Mouse (Mus musculus) midbrain, embryonic 14.5 days (tissue): ENCODE measurements around the gene AU040320. TPM values are rescaled to one million over a fixed set of nuclear protein-coding genes. Genes with fewer than 3 reads are reported as not detected.
A peak's percentile ranks its signal among the peaks of the same experiment; 100 is the strongest.

Experiments
- ATAC-seq: fragments of 200-750 bp; cut with Nextera tagmentation; 2 replicates; pipeline ENCODE4 v1.8.0; 2017; ENCODE audit warnings: moderate number of reproducible peaks, moderate library complexity; ENCODE audit not compliant: low FRiP score, low TSS enrichment
- DNase-seq: peaks from one replicate; pipeline ENCODE4 v3.0.0-alpha.2; 2015
- H3K27ac ChIP-seq: fragments of 300-500 bp; sonication (generic); replicated peaks from 2 replicates; pipeline ENCODE4 v1.5.1; 2014; ENCODE audit warnings: mild to moderate bottlenecking, low read depth, low read length, moderate library complexity
- H3K27me3 ChIP-seq: fragments of 300-500 bp; sonication (generic); 2 replicates; pipeline ENCODE4 v1.6.1; 2014; ENCODE audit warnings: low read length, control low read depth, mixed read lengths; ENCODE audit not compliant: control insufficient read depth, insufficient read depth
- H3K36me3 ChIP-seq: fragments of 300-500 bp; sonication (generic); 2 replicates; pipeline ENCODE4 v1.6.1; 2014; ENCODE audit warnings: low read length, control low read depth; ENCODE audit not compliant: control insufficient read depth, insufficient read depth
- H3K4me1 ChIP-seq: fragments of 300-500 bp; sonication (generic); 2 replicates; pipeline ENCODE4 v1.6.1; 2014; ENCODE audit warnings: mild to moderate bottlenecking, antibody characterized with exemption, low read length, control low read depth; ENCODE audit not compliant: control insufficient read depth, insufficient read depth
- H3K4me2 ChIP-seq: fragments of 300-500 bp; sonication (generic); 2 replicates; pipeline ENCODE4 v1.6.1; 2014; ENCODE audit warnings: mild to moderate bottlenecking, low read length, moderate library complexity
- H3K4me3 ChIP-seq: fragments of 300-500 bp; sonication (generic); replicated peaks from 2 replicates; pipeline ENCODE4 v1.5.1; 2014; ENCODE audit warnings: low read depth, low read length
- H3K9ac ChIP-seq: fragments of 300-500 bp; sonication (generic); replicated peaks from 2 replicates; pipeline ENCODE4 v1.6.1; 2014; ENCODE audit warnings: mild to moderate bottlenecking, low read length, moderate library complexity
- H3K9me3 ChIP-seq: fragments of 300-500 bp; sonication (generic); 2 replicates; pipeline ENCODE4 v1.6.1; 2016; ENCODE audit warnings: low read length, control low read depth, mixed read lengths; ENCODE audit not compliant: control insufficient read depth
- WGBS: fragments of 180-500 bp; shearing (Covaris S2); extraction: QIAGEN DNeasy Blood & Tissue Kit; methylation state at CpG from one replicate; pipeline ENCODE4 v1.1.7; 2014; 5-methylcytosine and 5-hydroxymethylcytosine counted together
- polyA plus RNA-seq: library from polyadenylated mRNA; unstranded; fragments of >200 nt; fragmentation: Nextera tagmentation; extraction: Ambion mirVana; gene quantifications from 2 replicates; pipeline ENCODE4 v1.2.1, GENCODE M21; 2014

AU040320 gene
- polyA plus RNA-seq, 1 experiment from 2014 or later: 38.9 TPM

DNA sequence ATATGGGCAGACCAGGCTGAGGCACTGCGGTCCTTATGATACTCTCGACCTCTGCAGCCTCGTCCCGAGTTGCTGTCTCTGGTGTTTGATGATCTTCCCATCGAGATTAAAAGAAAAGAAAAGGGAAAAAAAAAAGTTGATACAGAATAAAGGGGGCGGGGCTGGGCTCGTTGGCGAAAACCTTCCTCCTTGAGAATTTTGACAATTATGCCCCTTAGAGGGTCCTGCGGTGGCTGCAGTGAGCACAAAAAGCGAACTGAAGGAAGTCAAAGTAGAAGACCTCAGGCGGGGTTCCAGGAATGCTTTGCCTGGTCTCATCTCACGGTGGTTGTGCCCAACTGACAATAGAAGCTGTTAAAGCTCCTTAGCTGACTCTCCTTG, 877 bp downstream of the AU040320 start:
- Histone ChIP-seq H3K4me1 (peaks cover 37% of the 10 kb centered on the region), H3K27me3 (no peaks in the 10 kb centered on the region)

DNA sequence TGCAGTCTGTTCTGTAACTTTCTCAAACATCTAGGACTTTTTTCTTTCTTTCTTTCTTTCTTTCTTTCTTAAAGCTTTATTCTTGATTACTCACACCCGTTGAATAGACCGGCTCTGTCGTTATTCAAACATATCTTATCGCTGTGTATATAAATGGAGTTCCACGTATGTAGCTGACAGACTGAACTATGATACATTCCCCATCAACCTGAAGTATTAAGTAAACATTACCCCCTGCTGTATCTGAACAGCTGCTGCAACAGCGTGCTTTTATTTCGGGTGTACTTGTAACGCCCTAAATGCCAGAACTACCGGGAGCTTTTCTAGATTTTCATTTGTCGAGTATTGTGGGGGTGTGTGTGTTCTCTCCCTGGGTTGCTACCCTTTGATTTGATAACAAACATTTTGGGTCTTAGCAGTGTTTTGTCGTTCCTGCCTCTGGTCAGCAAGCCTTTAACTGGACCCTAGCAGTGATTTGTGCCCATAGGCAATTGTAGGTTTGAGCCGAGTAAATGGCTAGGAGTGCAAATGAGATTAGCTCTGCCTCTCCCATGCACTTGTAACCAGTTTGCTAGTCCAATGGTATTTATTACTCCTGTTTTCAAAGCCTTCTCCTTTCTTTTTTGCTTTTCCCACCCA, 1.5 kb downstream of the AU040320 start:
- Histone ChIP-seq H3K4me1 (peaks cover 31% of the 10 kb centered on the region), H3K4me2 (peak overlapping the region; percentile 84), H3K27ac (no peak overlapping the region), H3K9me3 (no peaks in the 10 kb centered on the region), H3K27me3 (no peaks in the 10 kb centered on the region), H3K4me3 (peak overlapping the region; percentile 63), H3K36me3 (peaks cover 28% of the 10 kb centered on the region), H3K9ac (no peak overlapping the region)
- DNase-seq (no peak), ATAC-seq (no peak)
- 49% methylated on average over 12 of the region's 12 CpGs for WGBS

More for the DNA sequence above, 877 bp downstream of the AU040320 start:
- peak overlapping the region; percentile 97 for H3K27ac ChIP-seq
- under 1% methylated on average over 12 of the region's 12 CpGs for WGBS
- no peaks in the 10 kb centered on the region for H3K9me3 ChIP-seq
- peaks cover 28% of the 10 kb centered on the region for H3K36me3 ChIP-seq
- H3K4me3 ChIP-seq: peak overlapping the region; percentile 63
- no peak for ATAC-seq
- peak overlapping the region; percentile 84 for H3K9ac ChIP-seq
- DNase-seq: peak; percentile 19
- H3K4me2 ChIP-seq: peak overlapping the region; percentile 84

DNA sequence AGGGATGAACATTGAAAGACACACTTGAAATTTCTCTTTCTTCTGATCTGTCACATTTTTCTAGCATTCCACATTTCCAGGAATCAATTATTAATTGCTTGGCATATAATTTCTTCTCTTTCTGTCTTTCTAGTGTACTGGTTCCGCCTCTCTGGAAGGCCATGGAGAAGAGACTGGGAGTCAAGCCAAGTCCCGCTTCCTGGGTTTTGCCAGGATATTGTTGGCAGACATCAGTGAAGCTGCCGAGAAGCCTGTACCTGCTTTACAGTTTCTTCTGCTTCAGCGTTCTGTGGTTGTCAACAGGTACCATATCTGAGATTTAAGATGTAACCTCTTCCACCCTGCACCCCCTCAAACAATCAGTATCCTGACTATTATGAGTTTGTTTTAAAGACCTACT, 3.4 kb downstream of the AU040320 start:
- Histone ChIP-seq H3K9me3 (no peaks in the 10 kb centered on the region), H3K4me3 (no peak overlapping the region), H3K27ac (no peak overlapping the region), H3K36me3 (peaks cover 32% of the 10 kb centered on the region), H3K4me2 (no peak overlapping the region), H3K4me1 (peaks cover 15% of the 10 kb centered on the region), H3K9ac (no peak overlapping the region), H3K27me3 (no peaks in the 10 kb centered on the region)
- 86% methylated on average over 4 of the region's 4 CpGs for WGBS
- DNase-seq (no peak), ATAC-seq (no peak)

DNA sequence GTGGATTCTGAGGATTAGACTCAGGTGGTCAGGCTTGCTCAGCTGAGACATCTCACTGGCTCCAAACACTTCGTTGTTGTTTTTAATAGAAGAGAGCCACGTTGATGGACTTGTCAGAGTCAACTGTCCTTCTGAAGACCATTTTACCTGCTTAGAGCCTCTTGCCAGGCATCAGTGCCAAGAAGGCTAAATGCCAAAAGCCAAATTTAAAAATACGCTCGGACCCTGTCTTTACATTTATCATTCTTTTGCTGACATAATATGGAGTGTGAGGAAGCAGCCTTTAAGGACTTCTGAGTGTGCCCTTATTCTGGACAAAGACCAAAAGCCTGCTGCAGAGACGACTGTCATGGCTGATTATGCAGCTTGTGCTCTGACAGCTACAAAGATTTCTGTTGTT, 5.0 kb downstream of the AU040320 start:
- Histone ChIP-seq H3K27ac (no peak overlapping the region), H3K4me1 (peaks cover 8% of the 10 kb centered on the region), H3K9me3 (no peaks in the 10 kb centered on the region), H3K27me3 (no peaks in the 10 kb centered on the region), H3K9ac (no peak overlapping the region), H3K4me3 (no peak overlapping the region), H3K4me2 (no peak overlapping the region), H3K36me3 (peaks cover 42% of the 10 kb centered on the region)
- no peak for ATAC-seq
- no peak for DNase-seq
- 86% methylated on average over 5 of the region's 5 CpGs for WGBS

DNA sequence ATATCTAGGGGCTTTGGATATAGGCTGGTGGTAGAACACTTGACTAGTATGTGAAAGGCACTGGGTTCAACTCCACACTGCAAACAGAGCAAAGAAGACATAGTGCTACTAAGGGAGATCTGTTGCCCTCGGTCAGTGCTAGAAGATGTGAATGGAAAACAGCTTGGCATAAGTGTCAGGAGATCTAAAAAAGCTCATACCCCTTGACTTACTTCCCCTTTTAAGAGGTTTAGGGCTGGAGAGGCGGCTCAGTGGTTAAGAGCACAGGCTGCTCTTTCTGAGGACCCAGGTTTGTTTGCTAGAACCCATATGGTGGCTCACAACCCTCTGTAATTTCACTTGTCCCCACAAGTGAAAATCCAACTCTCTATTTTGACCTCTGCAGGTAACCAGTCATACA, 6.1 kb downstream of the AU040320 start:
- no peak overlapping the region for H3K4me2 ChIP-seq
- H3K27ac ChIP-seq: no peak overlapping the region
- no peak for DNase-seq
- no peak overlapping the region for H3K9ac ChIP-seq
- no peak overlapping the region for H3K4me3 ChIP-seq
- H3K9me3 ChIP-seq: no peaks in the 10 kb centered on the region
- H3K36me3 ChIP-seq: peaks cover 45% of the 10 kb centered on the region
- ATAC-seq: no peak
- no peaks in the 10 kb centered on the region for H3K27me3 ChIP-seq
- WGBS: 91% methylated on average over 2 of the region's 2 CpGs
- peaks cover 5% of the 10 kb centered on the region for H3K4me1 ChIP-seq

DNA sequence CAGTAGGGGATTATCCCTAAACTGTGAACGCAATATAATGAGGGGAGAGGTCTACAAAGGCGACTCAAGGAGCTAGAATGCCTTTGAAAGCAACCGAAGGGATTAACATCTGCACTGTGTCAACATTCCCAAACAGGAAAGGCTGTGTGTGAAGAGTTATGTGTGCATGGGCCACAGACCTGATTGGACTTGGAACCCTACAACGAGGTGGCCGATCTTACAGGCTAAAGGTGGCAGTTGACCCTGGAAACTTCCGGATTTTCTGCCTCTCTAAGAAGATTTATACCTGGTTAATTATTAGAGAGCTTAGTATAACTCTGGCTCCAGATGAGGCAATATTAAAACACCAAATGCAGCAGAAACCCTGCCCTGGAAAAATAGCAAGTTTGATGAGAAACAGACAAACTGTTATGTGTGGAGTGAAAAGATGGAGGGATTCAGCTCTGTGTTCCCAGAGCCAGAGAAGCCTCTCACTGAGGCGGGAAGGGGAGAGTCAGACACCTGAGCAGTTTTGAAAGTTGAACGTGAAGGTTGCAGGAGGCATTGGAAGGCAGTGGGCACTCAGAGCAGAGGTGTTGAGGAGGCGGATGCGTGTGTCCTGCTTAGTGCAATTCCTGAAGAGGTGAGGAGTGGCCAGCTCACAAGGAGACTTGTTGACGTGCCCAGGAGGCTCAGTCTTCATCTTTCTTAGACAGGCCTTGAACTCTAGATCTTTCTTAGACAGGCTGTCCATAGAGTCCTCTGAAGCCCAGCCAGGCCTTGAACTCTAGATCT, 9.4 kb downstream of the AU040320 start:
- no peaks in the 10 kb centered on the region for H3K27me3 ChIP-seq
- H3K9ac ChIP-seq: no peak overlapping the region
- ATAC-seq (no peak), DNase-seq (no peak)
- no peak overlapping the region for H3K4me3 ChIP-seq
- no peak overlapping the region for H3K4me2 ChIP-seq
- H3K4me1 ChIP-seq: no peaks in the 10 kb centered on the region
- peaks cover 39% of the 10 kb centered on the region for H3K36me3 ChIP-seq
- H3K9me3 ChIP-seq: no peaks in the 10 kb centered on the region
- 65% methylated on average over 11 of the region's 11 CpGs for WGBS
- H3K27ac ChIP-seq: no peak overlapping the region

DNA sequence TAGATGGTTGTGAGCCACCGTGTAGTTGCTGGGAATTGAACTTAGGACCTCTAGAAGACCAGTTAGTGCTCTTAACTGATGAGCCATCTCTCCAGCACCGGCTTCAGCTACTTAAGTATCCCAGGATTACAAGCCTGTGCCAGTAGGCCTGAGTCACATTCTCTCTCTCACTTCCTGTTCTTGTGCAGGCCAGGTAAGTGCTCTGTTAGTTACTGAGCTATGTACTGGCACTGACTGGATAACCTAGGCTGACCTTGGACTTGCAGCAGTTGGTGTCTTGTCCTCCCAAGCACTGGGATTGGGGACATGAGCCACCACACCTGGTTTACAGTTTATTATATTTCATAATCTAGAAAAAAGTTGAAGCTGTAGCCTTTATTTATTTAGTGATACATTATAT, 10.1 kb downstream of the AU040320 start:
- DNase-seq: no peak
- Histone ChIP-seq H3K4me2 (no peak overlapping the region), H3K36me3 (peaks cover 35% of the 10 kb centered on the region), H3K27me3 (no peaks in the 10 kb centered on the region), H3K9ac (no peak overlapping the region), H3K9me3 (no peaks in the 10 kb centered on the region), H3K4me1 (no peaks in the 10 kb centered on the region), H3K27ac (no peak overlapping the region), H3K4me3 (no peak overlapping the region)
- 90% methylated on average over 2 of the region's 2 CpGs for WGBS
- no peak for ATAC-seq

DNA sequence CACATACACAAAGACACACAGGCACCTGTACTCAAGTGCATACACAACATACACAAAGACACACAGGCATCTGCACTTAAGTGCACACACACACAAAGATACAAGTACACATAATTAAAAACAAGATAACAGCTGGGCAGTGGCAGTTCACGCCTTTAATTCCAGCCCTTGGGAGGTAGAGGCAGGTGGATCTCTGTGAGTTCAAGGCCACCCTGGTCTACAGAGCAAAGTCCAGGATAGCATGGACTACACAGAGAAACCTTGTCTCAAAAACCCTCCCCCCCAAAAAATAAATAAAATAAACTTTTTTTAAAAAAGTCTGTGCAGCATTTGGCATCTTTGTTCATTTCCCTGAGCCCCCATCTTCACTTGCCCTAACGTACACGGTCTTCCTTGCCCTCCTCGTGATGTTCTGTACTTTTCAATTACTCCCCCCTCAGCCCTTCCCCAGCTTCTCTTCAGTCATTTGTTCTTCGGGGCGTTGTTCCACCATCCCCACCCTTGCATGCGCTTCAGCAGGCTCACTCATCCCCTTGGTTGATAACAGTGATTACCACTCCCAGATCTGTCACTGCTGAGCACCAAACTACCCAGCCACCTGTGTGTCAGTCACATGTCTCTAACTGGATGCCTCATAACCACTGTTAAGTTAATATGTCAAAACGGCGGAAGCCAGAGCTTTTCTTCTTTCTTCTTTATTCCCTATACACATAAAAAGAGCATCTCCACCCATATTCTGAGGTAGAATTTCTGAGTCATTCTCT, 16.6 kb downstream of the AU040320 start:
- Histone ChIP-seq H3K9me3 (no peaks in the 10 kb centered on the region), H3K36me3 (peaks cover 14% of the 10 kb centered on the region), H3K4me2 (no peak overlapping the region), H3K4me1 (no peaks in the 10 kb centered on the region), H3K27me3 (no peaks in the 10 kb centered on the region), H3K9ac (no peak overlapping the region), H3K27ac (no peak overlapping the region), H3K4me3 (no peak overlapping the region)
- 95% methylated on average over 9 of the region's 9 CpGs for WGBS
- ATAC-seq (no peak), DNase-seq (no peak)
